Mouse (Mus musculus) neutrophil, adult 5-6 weeks (primary cell): Measurements from ENCODE around the gene Col4a6. TPM values are rescaled to one million over a fixed set of nuclear protein-coding genes. Genes with fewer than 3 reads are reported as not detected.

ENCODE experiments used
- ATAC-seq: fragments of 151-379, 151-347 bp; 2 replicates; pipeline ENCODE4 v1.8.0; 2017; ENCODE audit warnings: mild to moderate bottlenecking, moderate TSS enrichment; ENCODE audit not compliant: insufficient number of reproducible peaks, poor library complexity, low FRiP score, severe bottlenecking; ENCODE audit errors: extremely low read depth
- total RNA-seq: library from RNA; stranded (forward); fragments of 200-1000 nt; gene quantifications from 2 replicates; pipeline ENCODE4 v1.2.3, GENCODE M21; 2017

Col4a6 gene
- total RNA-seq: not detected in 2 replicates

DNA sequence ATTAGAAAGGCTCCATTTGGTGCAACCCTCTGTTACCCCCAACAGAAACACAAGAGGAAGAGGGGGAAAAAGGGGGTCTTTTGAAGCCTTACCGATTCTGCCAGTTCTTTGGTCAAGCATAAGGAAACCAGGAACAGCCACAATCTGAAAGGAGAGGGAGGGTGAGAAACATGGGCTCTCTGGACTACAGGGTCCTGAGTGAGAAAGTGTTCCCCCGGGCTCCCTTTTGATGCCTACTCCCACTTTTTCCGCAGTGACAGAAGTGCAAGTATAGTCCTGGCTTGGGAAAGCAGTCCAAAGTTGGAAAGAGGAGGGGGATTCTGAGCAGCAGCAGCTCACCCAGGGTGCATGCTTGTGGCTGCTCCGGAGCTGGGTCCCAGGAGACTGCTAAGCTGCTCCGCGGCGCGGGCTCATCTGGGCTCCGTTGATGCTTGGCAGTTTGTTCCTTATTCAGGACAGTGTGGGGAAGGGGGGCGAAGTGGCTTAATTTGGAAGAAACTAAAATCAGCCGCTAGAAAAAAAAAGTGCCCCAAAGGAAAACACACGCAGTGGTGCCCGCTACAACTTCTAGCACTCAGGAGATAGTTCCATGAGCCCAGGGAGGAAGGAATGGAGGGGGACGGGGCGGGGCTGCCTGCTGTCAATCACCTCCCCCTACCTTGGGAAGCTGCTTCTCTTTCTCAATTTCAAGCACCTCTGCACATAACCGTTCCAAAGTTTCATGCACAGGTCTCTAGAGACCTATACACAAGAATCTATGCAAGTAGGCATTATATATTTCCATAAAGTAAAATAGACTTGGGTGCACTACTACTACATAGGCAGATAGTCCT is at the start of gene Col4a6:
TSS of gene Col4a6 (minus strand) at position 607 of the 833 bp plus-strand sequence.
- ATAC-seq: no peak

DNA sequence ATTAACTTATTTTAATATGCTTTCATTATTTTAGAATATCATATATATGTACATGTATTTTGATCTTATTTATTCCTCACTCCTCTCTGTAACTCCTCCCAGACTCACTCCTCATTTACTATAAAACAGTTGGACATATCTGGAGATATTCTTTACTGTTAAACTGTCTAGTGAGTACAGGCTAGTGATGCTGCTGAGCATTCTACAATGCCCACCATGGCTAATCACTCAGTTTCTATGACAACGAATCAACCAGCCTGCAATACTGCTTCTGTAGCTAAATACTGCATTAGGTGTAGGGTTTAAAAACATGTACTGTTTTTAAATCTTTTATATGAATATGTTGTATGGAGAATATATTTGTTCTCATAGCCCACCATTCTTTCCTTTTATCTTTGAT is 29.2 kb upstream of the Col4a6 start:
- no peak for ATAC-seq

DNA sequence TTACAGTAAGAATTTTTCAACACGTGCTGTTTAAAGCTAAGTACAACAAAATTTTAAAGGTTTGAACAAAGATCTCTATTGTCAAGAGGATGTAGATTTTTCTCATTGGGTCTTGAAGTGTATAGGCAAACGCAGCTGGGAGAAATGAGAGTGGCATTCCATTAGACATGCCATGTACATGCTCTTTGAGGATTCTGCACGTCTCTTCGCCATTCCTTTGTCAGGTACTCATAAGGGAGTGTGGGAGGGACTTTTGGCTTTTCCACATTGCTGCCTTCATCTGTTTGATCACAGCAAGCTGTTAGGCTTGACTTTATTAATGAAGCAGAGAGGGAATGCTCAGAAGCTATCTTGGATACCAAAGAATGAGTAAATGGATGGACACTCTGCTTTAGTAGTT is 20.7 kb upstream of the Col4a6 start:
- ATAC-seq: no peak

DNA sequence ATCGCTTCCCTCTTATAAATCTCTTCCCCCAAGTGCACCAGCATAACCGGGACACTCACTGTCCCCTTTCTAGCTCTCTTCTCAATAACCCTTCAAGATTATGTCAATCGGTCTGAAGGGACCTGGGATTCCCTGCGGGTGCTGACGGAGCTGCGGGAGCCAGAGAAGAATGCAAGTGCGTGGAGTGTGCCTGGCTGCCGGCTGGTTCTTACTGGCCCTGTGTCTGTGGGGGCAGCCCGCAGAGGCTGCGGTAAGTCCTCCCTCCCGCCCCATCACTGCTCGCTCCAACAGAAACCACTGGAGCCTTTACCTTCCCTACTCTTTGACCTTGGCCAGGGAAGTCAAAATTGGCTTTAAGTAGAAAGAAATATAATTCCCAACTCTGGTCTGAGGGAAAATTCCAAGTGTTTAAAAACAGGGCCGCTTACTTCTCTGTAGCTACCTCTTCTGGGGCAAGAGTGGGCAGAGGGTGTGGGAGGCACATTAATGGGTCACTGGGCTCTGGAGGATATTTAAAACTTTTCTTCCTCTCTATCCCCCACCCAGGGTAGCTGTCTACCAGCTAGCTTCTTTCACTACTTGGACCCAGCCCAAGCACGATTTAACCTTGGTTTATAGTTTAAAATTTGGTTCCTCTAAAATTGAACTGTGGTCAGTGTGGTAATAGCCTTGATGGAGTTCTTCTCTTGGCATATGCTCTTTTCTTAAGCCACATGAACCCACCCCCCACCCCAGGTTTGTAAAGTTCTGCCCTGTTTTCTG is 1.9 kb upstream of the Col4a6 start:
- ATAC-seq: no peak

DNA sequence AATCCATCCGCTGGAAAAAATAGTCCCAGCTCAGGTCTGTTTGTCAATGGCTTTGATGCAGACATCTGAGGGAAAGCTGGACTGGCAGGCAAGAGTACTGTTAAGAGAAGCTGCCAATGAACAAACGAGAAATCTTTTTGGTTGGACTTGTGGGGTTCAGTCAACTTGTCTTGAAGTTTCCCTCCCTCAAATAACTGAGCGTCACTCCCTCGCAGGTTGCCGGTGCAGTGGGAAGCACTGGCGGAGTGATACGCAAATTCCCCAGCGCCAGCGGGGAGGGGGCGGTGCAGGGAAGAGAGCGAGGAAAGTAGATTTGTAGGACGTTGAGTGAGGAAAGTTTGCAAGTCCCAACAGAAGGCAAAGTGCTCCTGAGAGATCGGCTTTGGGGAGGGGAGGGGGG is 1.2 kb upstream of the Col4a6 start, which contains the start of gene Col4a5:
TSS of gene Col4a5 (plus strand) at position 276 of the 400 bp plus-strand sequence.
- ATAC-seq: no peak

DNA sequence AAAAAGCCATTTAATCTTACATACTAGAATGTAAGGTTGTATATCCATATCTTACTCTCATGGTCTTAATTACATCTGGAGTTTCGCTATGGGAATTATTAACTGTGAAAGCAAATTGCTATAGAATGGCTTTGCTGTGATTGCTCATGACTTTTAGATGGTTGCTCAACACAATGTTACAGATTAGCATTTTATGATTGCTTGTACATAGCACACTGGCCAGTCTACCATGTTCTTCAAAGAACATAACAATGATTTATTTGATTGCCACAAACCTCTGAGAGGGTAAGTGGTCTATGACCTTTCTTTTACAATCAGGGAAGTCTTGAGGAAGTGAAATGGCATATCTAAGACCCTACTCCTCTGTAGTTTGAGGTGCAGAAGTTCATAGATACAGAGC is 25.9 kb downstream of the Col4a6 start:
- no peak for ATAC-seq

DNA sequence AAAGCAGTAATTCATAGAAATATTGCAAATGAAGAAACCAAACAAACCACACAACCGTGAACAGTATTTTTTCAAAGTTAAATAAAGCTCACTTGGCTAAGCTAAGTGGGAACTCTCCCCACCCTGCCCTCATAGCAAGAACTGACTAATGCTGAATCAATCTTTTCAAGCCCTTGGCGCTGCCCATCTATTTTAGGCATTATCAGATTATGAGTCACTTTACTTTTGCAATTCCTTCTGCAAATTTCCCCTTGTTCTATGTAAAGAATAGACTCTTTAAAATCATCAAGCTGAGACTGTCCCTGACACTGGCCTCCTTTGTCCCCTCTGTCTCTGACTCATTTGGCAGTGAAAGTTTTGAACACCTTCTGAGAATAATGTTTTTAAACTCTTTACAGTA is 34.5 kb downstream of the Col4a6 start:
- no peak for ATAC-seq

DNA sequence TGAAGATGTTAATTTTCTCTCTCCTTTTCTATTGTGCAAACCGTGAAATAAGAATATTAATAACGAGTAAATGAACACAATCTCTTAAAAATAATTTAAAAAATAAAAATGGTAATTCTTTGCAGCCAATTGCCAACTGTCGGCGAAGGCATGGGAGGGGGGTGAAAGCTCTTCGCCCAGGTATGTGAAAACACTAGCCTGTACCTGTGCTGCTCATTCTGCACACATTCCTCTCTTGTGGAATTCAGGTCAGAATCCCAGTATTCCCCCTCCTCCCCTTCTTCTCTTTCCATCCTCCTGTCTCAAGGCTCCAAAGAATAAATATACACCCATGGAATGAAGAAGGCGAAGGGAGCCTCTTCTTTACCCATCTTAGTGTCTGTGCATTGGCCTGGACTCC is 37.1 kb downstream of the Col4a6 start:
- ATAC-seq: no peak

DNA sequence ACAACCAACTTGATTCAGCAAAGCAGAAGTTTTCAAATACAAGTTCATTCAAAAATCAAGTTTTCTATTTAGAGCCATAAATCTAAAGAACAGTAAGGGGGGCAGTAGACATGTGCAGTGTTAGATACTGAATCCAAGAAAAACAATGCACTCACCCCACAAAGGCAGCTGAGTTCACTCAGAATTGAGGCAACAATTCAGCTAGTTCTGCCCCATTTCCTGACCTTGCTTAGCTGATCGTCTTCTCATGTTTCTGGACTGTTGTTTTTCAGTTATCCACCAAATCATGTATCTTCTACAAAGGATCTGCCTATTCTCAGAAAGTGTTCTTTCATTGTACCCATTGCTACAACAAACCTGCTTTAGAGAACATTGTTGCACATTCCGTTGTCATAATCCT is 58.6 kb downstream of the Col4a6 start:
- ATAC-seq: no peak

DNA sequence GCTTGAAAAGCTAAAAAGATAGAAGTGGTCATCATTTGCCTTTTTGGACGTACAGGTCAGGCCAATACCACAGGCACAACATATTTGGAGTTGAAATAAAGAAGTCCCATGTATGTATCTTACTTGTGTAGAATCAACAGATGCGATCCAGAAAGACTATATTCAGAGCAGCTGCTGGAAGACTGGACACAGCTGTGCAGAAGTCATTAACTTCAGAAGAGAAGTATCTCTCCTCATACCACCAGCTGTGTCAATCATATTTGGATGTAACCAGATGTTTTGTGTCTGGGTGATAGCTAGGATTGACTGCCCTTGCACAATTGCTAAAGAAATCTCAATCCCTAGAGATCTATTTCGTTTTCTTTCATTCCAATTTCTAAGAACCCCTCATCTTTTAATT is 77.6 kb downstream of the Col4a6 start:
- ATAC-seq: no peak

DNA sequence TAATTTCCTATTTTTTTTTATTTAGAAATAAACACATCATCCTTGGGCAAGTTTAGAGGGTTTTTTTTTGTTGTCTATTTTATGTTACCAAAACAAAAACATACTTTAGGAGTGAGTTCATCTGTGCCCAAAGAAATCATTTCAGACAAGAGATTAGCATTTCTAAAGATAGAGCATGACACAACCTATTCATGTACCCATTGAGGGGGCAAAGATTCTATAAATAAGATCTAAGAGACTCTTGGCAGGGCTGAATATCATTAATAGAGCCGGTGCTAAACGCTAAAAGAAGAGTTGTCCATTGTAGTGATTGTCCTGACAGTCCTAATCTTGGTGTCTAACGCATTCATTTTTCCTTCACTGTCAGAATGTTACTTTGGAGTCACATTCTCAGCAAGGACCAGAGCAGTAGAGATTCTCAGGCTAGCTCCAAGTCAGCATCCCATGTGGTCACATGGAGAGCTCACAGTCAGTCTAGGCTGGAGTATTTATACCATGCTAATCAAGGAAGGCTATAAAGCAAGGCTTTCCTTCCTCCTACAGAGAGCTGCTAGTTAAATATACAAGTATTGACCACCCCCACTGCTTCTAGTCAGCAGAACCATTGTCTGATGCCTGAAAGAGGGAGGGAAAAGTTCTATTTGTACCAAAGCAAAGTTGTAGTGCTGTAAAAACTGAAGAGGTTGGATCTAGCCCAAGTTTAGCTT is 88.3 kb downstream of the Col4a6 start:
- no peak for ATAC-seq

DNA sequence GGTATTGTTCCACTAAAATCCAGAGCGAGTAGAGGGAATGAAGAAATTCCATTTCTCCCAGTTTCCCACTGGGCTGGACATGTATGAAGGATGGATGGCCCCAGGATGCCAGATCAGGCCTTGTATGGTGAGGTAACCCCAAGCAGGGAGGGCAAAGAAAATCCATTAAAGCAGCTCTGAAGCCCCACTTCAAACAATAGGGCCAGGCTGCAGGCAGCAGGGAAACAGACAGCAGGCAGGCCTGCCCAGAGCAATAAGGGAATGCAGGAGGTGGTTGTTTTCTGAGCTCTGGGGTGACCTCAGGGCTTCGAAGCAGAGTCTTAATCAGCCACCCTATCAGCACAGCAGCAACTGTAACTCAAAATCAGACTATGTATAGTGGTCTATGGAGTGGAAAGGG is 89.2 kb downstream of the Col4a6 start:
- ATAC-seq: no peak

DNA sequence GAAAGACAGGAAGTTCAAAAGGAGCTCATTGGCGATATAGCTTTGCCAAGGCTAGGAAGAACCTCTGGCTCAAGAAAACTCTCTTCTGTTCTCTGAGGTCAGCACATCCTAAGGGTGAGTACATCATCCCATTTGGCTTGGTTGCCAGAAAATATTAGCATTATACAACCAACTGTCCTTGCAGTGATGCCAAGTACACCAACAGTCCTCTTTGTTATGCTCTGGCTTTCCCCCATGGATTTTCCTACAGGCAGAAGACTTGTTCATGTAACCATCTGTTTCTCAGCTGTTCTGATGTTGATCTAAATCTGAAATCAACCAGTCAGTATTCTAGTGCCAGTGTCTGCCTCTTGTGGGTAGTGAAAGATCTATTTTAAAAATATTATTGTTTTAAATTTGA is 103.6 kb downstream of the Col4a6 start:
- ATAC-seq: no peak

DNA sequence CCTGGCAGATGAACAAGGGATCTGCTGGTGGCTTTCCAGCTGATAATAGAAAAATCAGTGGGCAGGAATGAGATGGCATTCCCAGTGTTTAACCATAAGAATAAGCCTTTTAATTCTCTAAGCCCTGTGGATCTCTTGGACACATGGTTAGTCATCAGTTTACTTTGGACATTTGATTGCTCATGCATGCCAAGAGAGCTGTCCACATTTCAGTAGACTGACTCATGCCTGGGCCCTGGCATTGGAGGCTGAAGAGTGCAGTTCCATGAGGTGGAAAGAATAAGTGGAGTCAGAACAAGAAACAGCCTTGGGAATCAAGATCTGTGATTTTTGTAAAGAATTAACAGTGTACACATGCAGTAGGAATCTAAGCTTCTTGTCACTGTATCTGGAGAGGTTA is 110.5 kb downstream of the Col4a6 start:
- no peak for ATAC-seq

DNA sequence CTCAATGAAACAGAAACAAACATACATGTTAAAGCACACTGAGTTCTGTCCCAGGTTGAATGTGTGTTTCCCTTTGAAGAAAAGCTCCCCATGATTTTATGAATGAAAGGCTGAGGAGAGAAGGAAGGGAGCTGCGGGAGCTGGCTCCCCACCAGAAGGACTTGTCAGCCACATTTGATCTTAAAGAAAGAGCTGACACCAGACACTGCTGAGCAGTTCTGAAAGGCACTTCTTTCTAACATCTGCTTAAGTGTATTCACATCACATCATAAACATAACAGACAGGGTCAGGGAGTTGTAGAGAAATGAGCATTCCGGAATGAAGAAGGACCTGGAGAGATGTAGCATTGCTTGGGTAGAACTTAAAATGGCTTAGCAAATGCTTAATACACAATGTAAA is 132.5 kb downstream of the Col4a6 start:
- no peak for ATAC-seq

DNA sequence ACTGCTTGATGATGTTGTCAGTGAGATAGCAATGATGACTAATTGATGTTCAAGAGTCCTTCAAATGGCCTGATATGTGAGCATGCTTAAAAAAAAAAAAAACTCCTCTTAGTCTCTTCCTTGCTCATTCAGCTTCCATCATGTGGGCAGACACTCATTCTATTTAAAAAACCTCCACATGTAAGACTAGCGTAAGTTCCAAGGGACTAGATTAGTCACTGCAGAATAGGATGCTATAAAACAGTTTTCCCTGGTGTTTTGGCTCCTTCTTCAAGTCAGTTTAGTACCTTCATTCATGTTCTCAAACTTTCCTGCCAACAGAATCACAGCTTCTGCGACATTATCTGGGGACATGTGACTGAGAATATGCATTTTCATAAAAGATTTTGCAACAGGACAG is 145.8 kb downstream of the Col4a6 start:
- ATAC-seq: no peak

DNA sequence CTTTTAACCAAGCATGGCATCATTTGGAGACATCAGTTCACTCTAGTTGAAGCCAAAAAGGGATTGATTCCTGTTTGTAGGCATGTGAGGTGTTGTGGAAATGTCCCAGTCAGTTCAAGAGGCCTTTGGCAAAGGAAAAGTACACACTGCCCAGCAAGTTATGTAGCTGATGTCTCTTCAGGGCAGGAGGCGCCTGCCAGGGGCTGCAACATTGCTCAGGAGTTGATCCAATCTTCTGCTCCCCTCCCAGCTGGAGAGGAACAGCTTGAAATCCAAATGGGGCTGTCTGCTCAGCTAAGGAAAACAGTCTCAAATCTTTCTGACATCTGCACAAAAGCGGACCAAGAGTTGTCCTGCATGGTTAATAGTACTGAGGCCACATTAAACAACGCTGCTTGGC is 149.7 kb downstream of the Col4a6 start:
- no peak for ATAC-seq

DNA sequence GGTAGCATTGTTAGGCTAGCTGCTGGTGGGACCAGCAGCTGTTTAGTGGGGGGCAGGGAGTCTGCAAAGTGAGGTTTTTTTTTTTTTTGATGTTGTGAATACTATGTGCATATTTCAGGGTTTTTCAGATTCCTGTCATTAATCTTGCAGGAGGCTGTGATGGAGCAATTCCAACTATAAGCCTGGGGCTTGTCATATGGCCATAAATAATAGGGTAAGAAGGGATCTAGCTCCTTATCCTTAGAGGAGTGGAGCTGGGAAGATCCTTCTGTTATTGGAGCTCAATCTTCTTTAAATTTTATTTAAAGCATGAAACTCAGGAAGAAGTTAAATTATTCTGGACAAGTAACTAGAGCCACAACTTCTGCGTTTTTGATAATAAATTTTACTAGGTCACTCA is 157.7 kb downstream of the Col4a6 start:
- ATAC-seq: no peak

DNA sequence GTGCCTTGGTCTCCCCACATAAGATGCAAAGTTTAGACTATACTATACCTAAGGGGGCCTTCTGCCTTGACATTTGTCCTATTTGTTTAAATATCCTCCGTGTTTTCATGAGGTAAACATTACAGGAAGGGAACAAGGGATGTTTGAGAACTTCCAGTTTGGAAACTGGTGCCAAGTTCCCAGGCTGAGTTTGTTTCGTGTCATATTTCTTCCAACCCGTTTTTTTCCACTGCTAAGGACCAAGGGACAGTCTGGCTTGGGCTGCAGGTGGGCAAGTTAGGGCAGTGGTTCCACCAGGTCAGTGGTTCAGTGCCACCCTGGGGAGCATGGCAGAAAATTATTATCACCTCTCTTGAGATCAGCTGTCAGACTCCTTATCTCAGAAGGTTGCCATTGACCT is 158.1 kb downstream of the Col4a6 start:
- ATAC-seq: no peak
